Mouse (Mus musculus) liver, embryonic 11.5 days (tissue): ENCODE results near the gene 2810004N23Rik. TPM values are rescaled to one million over a fixed set of nuclear protein-coding genes. Genes with fewer than 3 reads are reported as not detected.

Experiments used
- ATAC-seq: fragments of 200-750 bp; cut with Nextera tagmentation; replicated peaks from 2 replicates; pipeline ENCODE4 v1.8.0; 2017; ENCODE audit warnings: moderate number of reproducible peaks, mild to moderate bottlenecking, moderate TSS enrichment, moderate library complexity; ENCODE audit not compliant: low FRiP score
- DNase-seq: peaks from one replicate; pipeline ENCODE4 v3.0.0-alpha.2; 2017; ENCODE audit warnings: low spot score
- H3K27ac ChIP-seq: fragments of 300-500 bp; sonication (generic); 2 replicates; pipeline ENCODE4 v1.5.1; 2014; ENCODE audit warnings: mild to moderate bottlenecking, low read depth, low read length, control low read depth
- H3K27me3 ChIP-seq: fragments of 300-500 bp; sonication (generic); replicated peaks from 2 replicates; pipeline ENCODE4 v1.6.1; 2014; ENCODE audit warnings: low read length, mixed read lengths; ENCODE audit not compliant: control insufficient read depth, insufficient read depth
- H3K36me3 ChIP-seq: fragments of 300-500 bp; sonication (generic); 2 replicates; pipeline ENCODE4 v1.6.1; 2014; ENCODE audit warnings: mild to moderate bottlenecking, low read length, moderate library complexity, mixed read lengths; ENCODE audit not compliant: control insufficient read depth, insufficient read depth
- H3K4me1 ChIP-seq: fragments of 300-500 bp; sonication (generic); replicated peaks from 2 replicates; pipeline ENCODE4 v1.6.1; 2014; ENCODE audit warnings: low read length, mixed read lengths; ENCODE audit not compliant: control insufficient read depth, insufficient read depth
- H3K4me2 ChIP-seq: fragments of 300-500 bp; sonication (generic); 2 replicates; pipeline ENCODE4 v1.6.1; 2014; ENCODE audit warnings: mild to moderate bottlenecking, control low read depth, moderate library complexity
- H3K4me3 ChIP-seq: fragments of 300-500 bp; sonication (generic); 2 replicates; pipeline ENCODE4 v1.5.1; 2014; ENCODE audit warnings: low read depth, low read length, control low read depth
- H3K9ac ChIP-seq: fragments of 300-500 bp; sonication (generic); 2 replicates; pipeline ENCODE4 v1.6.1; 2014; ENCODE audit warnings: low read depth, low read length, control low read depth
- H3K9me3 ChIP-seq: fragments of 300-500 bp; sonication (generic); 2 replicates; pipeline ENCODE4 v1.6.1; 2016; ENCODE audit warnings: low read length, inconsistent platforms, mixed read lengths; ENCODE audit not compliant: control insufficient read depth
- WGBS: fragments of 180-500 bp; shearing (Covaris S2); extraction: QIAGEN DNeasy Blood & Tissue Kit; methylation state at CpG from one replicate; pipeline ENCODE4 v1.1.7; 2014; 5-methylcytosine and 5-hydroxymethylcytosine counted together
- polyA plus RNA-seq: library from polyadenylated mRNA; unstranded; fragments of >200 nt; fragmentation: Nextera tagmentation; extraction: Ambion mirVana; gene quantifications from 2 replicates; pipeline ENCODE4 v1.2.1, GENCODE M21; 2014

The 2810004N23Rik gene
- polyA plus RNA-seq, 1 experiment from 2014 or later, result 71.5 TPM

- Histone ChIP-seq H3K4me1 (peaks cover 6% of the 10 kb centered on the region), H3K4me3 (no peak overlapping the region), H3K4me2 (no peak overlapping the region), H3K27me3 (no peaks in the 10 kb centered on the region), H3K9me3 (no peaks in the 10 kb centered on the region), H3K36me3 (peaks cover 27% of the 10 kb centered on the region), H3K9ac (no peak overlapping the region), H3K27ac (no peak overlapping the region)
- 91% methylated on average over 7 of the region's 7 CpGs for WGBS
- no peak for DNase-seq
- ATAC-seq, result no peak; the same call in 1 of the 2 replicates
These were observed 9.2 kb upstream of the 2810004N23Rik start for GRCm38 (mm10) chr8:124872081-124872480.

DNA sequence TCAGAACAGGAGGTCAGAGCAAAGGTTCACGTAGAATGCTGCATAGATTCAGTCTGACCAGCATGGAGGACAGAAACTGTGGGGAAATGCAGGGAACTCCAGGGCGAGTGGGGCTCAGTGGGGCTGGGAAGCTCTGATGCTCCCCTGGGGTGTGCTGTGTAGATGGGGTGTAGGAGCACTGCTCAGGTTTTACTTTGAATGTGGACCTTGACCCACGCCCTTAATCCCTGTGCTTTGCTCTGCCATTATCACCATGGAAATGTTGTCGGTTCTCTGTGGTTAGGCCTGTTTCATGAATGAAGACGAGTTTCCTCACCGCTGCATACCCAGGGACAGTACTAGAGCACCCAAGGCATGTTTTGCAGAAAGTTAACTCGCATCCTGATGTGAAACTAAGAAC, 8.6 kb upstream of the 2810004N23Rik start:
- H3K36me3 ChIP-seq, result peaks cover 22% of the 10 kb centered on the region
- DNase-seq (no peak), ATAC-seq (no peak)
- H3K4me2 ChIP-seq, result no peak overlapping the region
- no peak overlapping the region for H3K4me3 ChIP-seq
- no peaks in the 10 kb centered on the region for H3K27me3 ChIP-seq
- H3K9ac ChIP-seq, result no peak overlapping the region
- 91% methylated on average over 7 of the region's 7 CpGs for WGBS
- peaks cover 12% of the 10 kb centered on the region for H3K4me1 ChIP-seq
- H3K27ac ChIP-seq, result no peak overlapping the region
- H3K9me3 ChIP-seq, result no peaks in the 10 kb centered on the region

GRCm38 (mm10) chr8:124869708-124870107, 6.8 kb upstream of the 2810004N23Rik start:
- Histone ChIP-seq H3K4me2 (no peak overlapping the region), H3K9me3 (no peaks in the 10 kb centered on the region), H3K4me1 (peaks cover 22% of the 10 kb centered on the region), H3K4me3 (no peak overlapping the region), H3K9ac (no peak overlapping the region), H3K27ac (no peak overlapping the region), H3K36me3 (peaks cover 17% of the 10 kb centered on the region), H3K27me3 (no peaks in the 10 kb centered on the region)
- DNase-seq, result no peak
- ATAC-seq, result no peak
- 87% methylated on average over 6 of the region's 6 CpGs for whole genome bisulfite sequencing

- Histone ChIP-seq H3K4me1 (peaks cover 26% of the 10 kb centered on the region), H3K36me3 (peaks cover 5% of the 10 kb centered on the region; the same call in 1 of the 2 replicates), H3K9ac (no peak overlapping the region), H3K9me3 (no peaks in the 10 kb centered on the region), H3K27me3 (no peaks in the 10 kb centered on the region), H3K4me2 (no peak overlapping the region), H3K27ac (no peak overlapping the region), H3K4me3 (no peak overlapping the region)
- 54% methylated on average over 2 of the region's 2 CpGs for WGBS
- DNase-seq (no peak), ATAC-seq (no peak)
These were observed 4.2 kb upstream of the 2810004N23Rik start for GRCm38 (mm10) chr8:124867126-124867525.

DNA sequence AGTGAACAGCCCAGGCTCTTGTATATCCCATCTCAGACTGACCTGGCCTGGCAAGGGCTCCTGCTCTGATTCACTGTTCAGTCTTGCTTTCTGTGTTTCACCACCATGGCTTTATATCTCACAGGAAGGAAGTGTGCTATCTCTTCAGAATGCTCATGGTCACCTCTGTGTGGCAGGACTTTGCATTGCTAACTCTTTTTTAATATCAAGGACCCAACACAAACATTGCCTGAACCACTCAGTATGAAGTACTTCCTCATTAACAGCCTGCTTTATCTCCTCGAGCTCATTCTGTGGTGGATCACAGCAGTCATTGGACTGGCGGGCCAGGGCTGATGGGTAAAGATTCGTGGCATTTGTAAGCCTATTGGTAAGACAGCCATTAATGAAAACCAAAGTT, 3.7 kb upstream of the 2810004N23Rik start:
- H3K27me3 ChIP-seq, result no peaks in the 10 kb centered on the region
- 28% methylated on average over 3 of the region's 3 CpGs for WGBS
- ATAC-seq (no peak), DNase-seq (no peak)
- peaks cover 5% of the 10 kb centered on the region; the same call in 1 of the 2 replicates for H3K36me3 ChIP-seq
- no peak overlapping the region for H3K4me3 ChIP-seq
- H3K4me1 ChIP-seq, result peaks cover 26% of the 10 kb centered on the region
- no peak overlapping the region; the same call in 1 of the 2 replicates for H3K27ac ChIP-seq
- H3K9ac ChIP-seq, result no peak overlapping the region
- H3K9me3 ChIP-seq, result no peaks in the 10 kb centered on the region
- H3K4me2 ChIP-seq, result no peak overlapping the region

DNA sequence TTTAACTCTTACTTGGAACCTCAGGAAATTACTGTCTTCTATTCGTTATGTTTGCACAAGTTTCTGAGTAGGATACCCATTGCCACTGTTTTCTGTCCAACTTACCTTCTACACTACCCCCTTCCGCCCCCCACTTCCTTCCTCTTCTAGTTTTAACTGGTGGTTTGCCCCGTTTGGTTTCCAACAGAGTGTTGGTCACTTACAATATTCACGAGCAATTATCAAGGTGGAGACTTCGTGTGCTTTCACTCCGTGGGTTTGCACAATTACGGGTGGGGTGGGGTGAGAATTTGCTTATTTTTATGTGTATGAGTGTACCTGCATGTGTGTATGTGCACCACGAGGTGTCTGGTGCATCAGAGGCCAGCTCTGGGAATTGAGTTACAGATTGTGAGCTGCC, 809 bp upstream of the 2810004N23Rik start:
- Histone ChIP-seq H3K9ac (peak overlapping the region; percentile 89), H3K36me3 (peaks cover 15% of the 10 kb centered on the region), H3K4me2 (peak overlapping the region; percentile 87), H3K27ac (peak overlapping the region; percentile 86; the same call in 1 of the 2 replicates), H3K4me3 (peak overlapping the region; percentile 69), H3K27me3 (no peaks in the 10 kb centered on the region), H3K9me3 (no peaks in the 10 kb centered on the region), H3K4me1 (peaks cover 34% of the 10 kb centered on the region)
- no peak for DNase-seq
- ATAC-seq, result no peak
- WGBS, result 10% methylated on average over 8 of the region's 8 CpGs

- Histone ChIP-seq H3K9me3 (no peaks in the 10 kb centered on the region), H3K27ac (peak overlapping the region; percentile 86), H3K4me1 (peaks cover 34% of the 10 kb centered on the region), H3K36me3 (peaks cover 19% of the 10 kb centered on the region), H3K9ac (peak overlapping the region; percentile 89), H3K27me3 (no peaks in the 10 kb centered on the region), H3K4me3 (peak overlapping the region; percentile 69), H3K4me2 (peak overlapping the region; percentile 87)
- DNase-seq (no peak), ATAC-seq (peak; percentile 46)
- WGBS, result under 1% methylated on average over 33 of the region's 33 CpGs
These were observed 300 bp upstream of the 2810004N23Rik start for GRCm38 (mm10) chr8:124863163-124863677.

- Histone ChIP-seq H3K4me3 (no peak overlapping the region), H3K9me3 (no peaks in the 10 kb centered on the region), H3K4me1 (peaks cover 16% of the 10 kb centered on the region), H3K36me3 (peaks cover 44% of the 10 kb centered on the region), H3K27ac (no peak overlapping the region), H3K27me3 (no peaks in the 10 kb centered on the region), H3K4me2 (no peak overlapping the region), H3K9ac (no peak overlapping the region)
- DNase-seq (no peak), ATAC-seq (no peak)
- WGBS, result 83% methylated on average over 3 of the region's 3 CpGs
These were observed 2.7 kb downstream of the 2810004N23Rik start for GRCm38 (mm10) chr8:124860188-124860587.

DNA sequence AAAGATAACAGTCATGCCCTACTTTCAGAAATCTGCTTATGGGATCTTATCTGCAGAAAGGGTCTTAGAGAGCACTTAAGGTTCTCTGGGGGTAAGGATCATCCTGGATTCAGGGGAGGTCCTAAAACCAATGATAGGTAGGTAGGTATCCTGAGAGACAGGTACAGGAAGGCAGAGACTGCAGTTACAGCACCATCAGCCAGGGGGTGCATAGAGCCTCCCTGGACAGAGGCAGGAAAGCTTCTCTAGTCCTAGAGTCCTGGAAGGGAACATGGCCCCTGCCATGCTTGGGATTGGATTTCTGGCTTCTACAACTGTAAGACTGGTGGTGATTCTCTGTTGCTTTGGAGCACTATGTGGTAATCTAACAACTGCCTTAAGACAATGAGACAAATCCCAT, 3.5 kb downstream of the 2810004N23Rik start:
- no peak overlapping the region for H3K27ac ChIP-seq
- ATAC-seq (no peak), DNase-seq (no peak)
- H3K27me3 ChIP-seq, result no peaks in the 10 kb centered on the region
- no peak overlapping the region for H3K4me3 ChIP-seq
- no peak overlapping the region for H3K4me2 ChIP-seq
- H3K4me1 ChIP-seq, result peaks cover 12% of the 10 kb centered on the region
- peaks cover 51% of the 10 kb centered on the region for H3K36me3 ChIP-seq
- no peaks in the 10 kb centered on the region for H3K9me3 ChIP-seq
- no peak overlapping the region for H3K9ac ChIP-seq
